Mouse (Mus musculus) neural tube, embryonic 14.5 days (tissue): ENCODE results near the gene Klhl29. TPM values are rescaled to one million over a fixed set of nuclear protein-coding genes. Genes with fewer than 3 reads are reported as not detected.

Experiments used
- ATAC-seq: fragments of 200-750 bp; cut with Nextera tagmentation; 2 replicates; pipeline ENCODE4 v1.8.0; 2017; ENCODE audit warnings: low read depth, mild to moderate bottlenecking, moderate TSS enrichment, moderate library complexity
- H3K27ac ChIP-seq: fragments of 300-500 bp; sonication (generic); 2 replicates; pipeline ENCODE4 v1.5.1; 2014; ENCODE audit warnings: low read depth, mild to moderate bottlenecking, control low read depth, low read length, moderate library complexity, mixed read lengths
- H3K27me3 ChIP-seq: fragments of 300-500 bp; sonication (generic); 2 replicates; pipeline ENCODE4 v1.6.1; 2014; ENCODE audit warnings: low read length; ENCODE audit not compliant: control insufficient read depth, insufficient read depth
- H3K36me3 ChIP-seq: fragments of 300-500 bp; sonication (generic); 2 replicates; pipeline ENCODE4 v1.6.1; 2014; ENCODE audit warnings: low read length, mixed read lengths; ENCODE audit not compliant: control insufficient read depth, insufficient read depth
- H3K4me1 ChIP-seq: fragments of 300-500 bp; sonication (generic); 2 replicates; pipeline ENCODE4 v1.6.1; 2014; ENCODE audit warnings: low read length; ENCODE audit not compliant: control insufficient read depth, insufficient read depth
- H3K4me2 ChIP-seq: fragments of 300-500 bp; sonication (generic); 2 replicates; pipeline ENCODE4 v1.6.1; 2014; ENCODE audit warnings: mild to moderate bottlenecking, low read depth, low read length, control low read depth
- H3K4me3 ChIP-seq: fragments of 300-500 bp; sonication (generic); 2 replicates; pipeline ENCODE4 v1.5.1; 2014; ENCODE audit warnings: low read depth, low read length, control low read depth, mixed read lengths
- H3K9ac ChIP-seq: fragments of 300-500 bp; sonication (generic); replicated peaks from 2 replicates; pipeline ENCODE4 v1.6.1; 2014; ENCODE audit warnings: low read depth, mild to moderate bottlenecking, control low read depth, low read length, mixed read lengths
- H3K9me3 ChIP-seq: fragments of 300-500 bp; sonication (generic); 2 replicates; pipeline ENCODE4 v1.6.1; 2016; ENCODE audit warnings: low read length; ENCODE audit not compliant: control insufficient read depth
- WGBS: fragments of 180-500 bp; shearing (Covaris S2); extraction: QIAGEN DNeasy Blood & Tissue Kit; methylation state at CpG from one replicate; pipeline ENCODE4 v1.1.7; 2014; 5-methylcytosine and 5-hydroxymethylcytosine counted together
- polyA plus RNA-seq: library from polyadenylated mRNA; unstranded; fragments of >200 nt; fragmentation: Nextera tagmentation; extraction: Ambion mirVana; gene quantifications from 2 replicates; pipeline ENCODE4 v1.2.1, GENCODE M21; 2014

Klhl29 gene
- polyA plus RNA-seq, 1 experiment from 2014 or later, result 6.1 TPM

DNA sequence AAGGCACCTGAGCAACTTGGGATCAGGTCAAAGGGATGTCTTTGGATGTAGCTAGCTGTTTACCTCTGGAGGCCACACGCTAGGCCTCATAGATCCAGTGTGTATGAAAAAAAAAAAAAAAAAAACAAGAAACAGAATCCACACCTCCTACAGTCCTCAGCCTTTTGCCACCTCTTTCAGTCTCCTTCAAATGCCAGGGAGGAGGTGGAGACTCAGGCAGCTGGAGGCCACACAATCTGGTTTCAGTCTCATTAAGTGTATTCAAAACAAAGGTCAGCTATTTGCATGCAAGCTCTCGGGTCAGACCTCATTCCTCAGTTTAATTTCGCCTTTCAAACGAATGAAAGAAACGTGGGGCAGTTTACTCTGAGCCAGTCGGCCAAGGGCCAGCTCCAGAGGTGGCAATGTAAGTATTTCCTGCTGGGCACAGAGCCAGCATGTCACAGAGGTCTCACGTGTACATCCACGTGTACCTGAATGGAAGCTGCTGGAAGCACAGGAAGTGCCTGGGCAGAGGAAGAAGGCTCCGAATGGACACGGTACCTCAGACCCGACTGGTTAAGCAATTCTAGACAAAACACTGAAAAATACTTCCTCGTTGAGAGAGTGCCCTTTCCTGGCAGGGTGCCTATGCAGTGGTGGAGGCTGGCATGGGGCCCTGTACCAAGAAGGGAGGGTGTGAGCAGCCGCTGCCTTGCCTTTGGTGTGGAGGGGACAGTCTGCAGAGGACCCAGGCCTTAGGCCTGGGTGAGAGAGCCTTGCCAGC is 162.0 kb downstream of the Klhl29 start:
- WGBS, result 22% methylated on average over 13 of the region's 13 CpGs
- ATAC-seq, result peak; percentile 29; the same call in 1 of the 2 replicates
- Histone ChIP-seq H3K9me3 (no peaks in the 10 kb centered on the region), H3K4me3 (no peak overlapping the region), H3K4me2 (no peak overlapping the region), H3K27me3 (no peaks in the 10 kb centered on the region), H3K9ac (no peak overlapping the region), H3K4me1 (peaks cover 28% of the 10 kb centered on the region), H3K27ac (peak overlapping the region; percentile 5; the same call in 1 of the 2 replicates), H3K36me3 (no peaks in the 10 kb centered on the region)

DNA sequence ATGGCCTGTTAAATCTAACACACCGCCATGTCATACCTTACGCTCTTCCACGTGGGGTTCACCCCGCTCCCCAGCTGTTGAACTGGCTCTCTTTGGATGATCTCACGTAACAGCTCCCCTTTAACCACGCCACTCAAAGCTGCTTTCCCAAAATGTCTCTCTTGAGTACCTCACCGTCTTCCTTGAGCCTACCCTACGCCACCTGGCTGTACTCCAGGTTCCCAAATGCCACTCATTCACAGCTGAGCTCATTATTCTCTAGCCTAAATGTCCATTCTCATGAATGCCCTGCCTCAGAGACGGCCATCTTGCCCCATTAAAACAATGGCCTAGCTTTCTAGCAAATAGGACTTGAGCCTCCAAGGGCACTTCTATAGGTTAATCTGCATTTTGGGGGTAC is 163.6 kb downstream of the Klhl29 start:
- Histone ChIP-seq H3K27ac (no peak overlapping the region), H3K4me1 (peaks cover 32% of the 10 kb centered on the region), H3K9ac (no peak overlapping the region), H3K36me3 (no peaks in the 10 kb centered on the region), H3K27me3 (no peaks in the 10 kb centered on the region), H3K4me2 (no peak overlapping the region), H3K9me3 (no peaks in the 10 kb centered on the region), H3K4me3 (no peak overlapping the region)
- WGBS, result 62% methylated on average over 9 of the region's 9 CpGs
- no peak for ATAC-seq

DNA sequence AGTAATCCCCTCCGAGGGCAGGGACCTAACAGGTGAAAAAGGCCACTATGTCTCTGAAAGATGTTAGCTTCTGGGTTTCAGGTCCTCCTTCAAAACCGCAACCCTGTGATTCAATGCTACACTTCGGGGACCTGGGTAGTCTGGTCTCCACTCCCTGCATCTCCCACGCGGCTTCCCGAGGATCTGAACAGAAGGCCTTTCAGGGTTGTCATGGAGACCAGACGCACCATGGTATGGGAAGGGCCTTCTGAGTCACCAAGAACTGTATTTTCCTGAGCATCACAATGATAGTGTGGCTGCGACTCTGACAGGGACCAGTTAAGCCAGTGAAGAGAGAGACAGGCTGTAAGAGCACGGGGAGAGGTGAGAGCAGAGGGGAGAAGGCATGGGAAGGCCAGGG is 164.7 kb downstream of the Klhl29 start:
- no peaks in the 10 kb centered on the region for H3K36me3 ChIP-seq

DNA sequence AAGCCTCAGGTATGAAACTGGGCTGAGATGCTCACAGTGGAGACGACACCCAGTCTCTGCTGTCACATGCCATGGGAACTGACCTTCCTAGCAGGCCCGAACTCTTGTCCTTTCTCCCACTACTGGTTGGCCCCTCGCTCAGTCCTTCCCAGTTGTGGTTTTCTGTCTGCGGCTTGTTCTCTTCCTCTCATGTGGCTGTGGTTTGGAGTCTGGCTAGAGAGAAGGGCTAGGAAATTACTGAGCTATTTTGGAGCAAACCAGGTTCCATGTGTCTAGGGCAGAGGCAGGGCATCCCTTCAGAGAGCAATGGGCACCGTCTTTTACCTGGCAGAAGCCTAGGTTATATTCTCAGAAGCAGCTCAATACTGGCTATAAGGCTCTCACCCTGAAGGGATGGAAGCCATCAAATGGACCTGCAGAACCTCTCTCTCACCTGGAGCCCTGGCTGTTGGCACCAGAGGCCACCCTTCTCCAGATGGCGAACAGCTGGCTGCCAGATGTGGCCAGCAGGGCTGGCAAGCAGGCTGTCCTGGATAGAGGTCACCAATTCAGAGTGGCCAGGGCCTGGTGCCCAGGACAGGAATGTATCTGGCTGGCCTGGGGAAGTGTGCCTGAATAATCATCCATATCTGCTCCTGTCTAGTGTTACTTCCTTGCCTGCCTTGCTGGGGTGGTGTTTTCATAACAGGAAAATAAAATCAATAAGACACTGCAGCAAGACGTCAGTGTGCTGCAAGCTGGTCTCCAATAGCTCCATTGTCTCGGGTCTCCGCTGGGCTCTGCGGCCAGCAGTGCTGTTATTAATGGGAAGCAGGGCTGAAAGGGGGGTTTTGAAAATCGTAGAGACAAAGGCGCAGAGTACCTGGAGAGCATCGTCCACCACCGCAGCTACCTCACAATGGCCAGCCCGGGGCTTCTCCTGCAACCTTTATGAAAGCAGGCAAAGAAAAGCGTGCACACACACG is 167.3 kb downstream of the Klhl29 start:
- no peaks in the 10 kb centered on the region for H3K36me3 ChIP-seq
- 55% methylated on average over 17 of the region's 17 CpGs for WGBS
- H3K4me3 ChIP-seq, result no peak overlapping the region
- H3K9ac ChIP-seq, result peak overlapping the region; percentile 21; the same call in 1 of the 2 replicates
- ATAC-seq, result 0 out of 2 replicates have a peak, but pooled peaks have one; percentile 10
- H3K9me3 ChIP-seq, result no peaks in the 10 kb centered on the region
- H3K27ac ChIP-seq, result peak overlapping the region; percentile 72
- no peak overlapping the region for H3K4me2 ChIP-seq
- H3K4me1 ChIP-seq, result peaks cover 17% of the 10 kb centered on the region
- H3K27me3 ChIP-seq, result no peaks in the 10 kb centered on the region

More for the DNA sequence above, 164.7 kb downstream of the Klhl29 start:
- H3K4me2 ChIP-seq, result no peak overlapping the region
- no peaks in the 10 kb centered on the region for H3K27me3 ChIP-seq
- H3K9me3 ChIP-seq, result no peaks in the 10 kb centered on the region
- peaks cover 24% of the 10 kb centered on the region for H3K4me1 ChIP-seq
- no peak for ATAC-seq
- H3K4me3 ChIP-seq, result no peak overlapping the region
- H3K27ac ChIP-seq, result no peak overlapping the region
- H3K9ac ChIP-seq, result no peak overlapping the region
- WGBS, result 31% methylated on average over 9 of the region's 9 CpGs

DNA sequence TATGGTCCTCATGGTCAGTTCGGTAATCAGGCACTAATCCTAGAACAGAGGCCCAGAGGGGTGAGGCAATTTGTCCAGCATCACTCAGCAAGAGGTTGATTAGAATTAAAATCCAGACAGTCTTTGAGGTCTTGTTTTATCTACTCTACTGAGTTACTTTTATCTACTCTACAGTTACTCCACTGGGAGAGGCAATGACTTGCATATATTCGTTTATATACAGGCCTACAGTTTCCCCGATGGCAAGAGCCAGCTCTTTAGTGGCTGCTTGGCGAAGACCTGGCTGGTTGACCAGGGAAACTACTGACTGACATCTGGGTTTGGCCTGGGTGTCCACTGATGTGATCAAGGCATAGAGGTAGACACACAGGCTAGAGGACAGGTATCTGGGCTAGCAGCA is 168.3 kb downstream of the Klhl29 start:
- H3K4me1 ChIP-seq, result peaks cover 13% of the 10 kb centered on the region

DNA sequence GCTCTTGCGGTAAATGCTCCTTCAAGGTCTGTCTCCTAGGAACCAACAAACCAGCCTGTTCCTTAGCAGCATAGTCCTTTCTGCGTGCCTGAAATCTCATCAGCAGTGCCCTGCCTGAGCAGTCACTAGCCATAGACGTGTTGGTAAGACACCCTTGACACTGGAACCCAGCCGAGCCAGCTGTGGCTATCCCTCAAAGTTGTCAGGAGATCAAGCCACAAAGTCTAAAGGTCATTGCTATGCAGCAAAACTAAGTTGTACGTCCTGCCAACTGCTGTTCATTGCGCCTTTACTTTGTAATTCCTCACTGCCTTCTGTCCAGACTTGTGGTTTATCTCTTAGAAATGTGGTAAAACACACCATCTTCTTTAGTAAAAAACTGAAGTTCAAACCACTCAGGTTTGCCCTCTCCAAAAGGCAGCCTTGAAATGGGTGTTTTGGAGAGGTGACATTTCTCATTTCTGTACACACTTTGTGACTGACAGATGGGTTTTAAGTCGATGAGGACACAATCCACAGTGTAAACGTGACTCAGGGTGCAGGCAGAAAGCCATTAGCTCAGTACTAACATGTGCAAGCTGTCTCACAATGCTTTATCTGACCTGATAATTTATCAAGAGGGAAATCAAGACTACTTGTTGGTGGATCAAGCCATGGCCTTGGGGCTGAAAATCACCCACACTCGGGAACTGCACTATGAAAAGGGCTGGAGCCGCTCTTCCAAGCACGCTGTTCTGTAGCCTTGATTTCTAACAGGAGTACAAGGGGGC is 171.2 kb downstream of the Klhl29 start:
- no peak overlapping the region for H3K4me3 ChIP-seq
- 74% methylated on average over 11 of the region's 11 CpGs for WGBS
- ATAC-seq, result no peak

More for the DNA sequence above, 168.3 kb downstream of the Klhl29 start:
- no peaks in the 10 kb centered on the region for H3K27me3 ChIP-seq
- H3K9ac ChIP-seq, result no peak overlapping the region
- no peak overlapping the region for H3K4me3 ChIP-seq
- no peaks in the 10 kb centered on the region for H3K36me3 ChIP-seq
- no peak overlapping the region for H3K27ac ChIP-seq
- no peak overlapping the region for H3K4me2 ChIP-seq
- 85% methylated on average over 4 of the region's 4 CpGs for WGBS
- no peaks in the 10 kb centered on the region for H3K9me3 ChIP-seq
- ATAC-seq, result no peak

DNA sequence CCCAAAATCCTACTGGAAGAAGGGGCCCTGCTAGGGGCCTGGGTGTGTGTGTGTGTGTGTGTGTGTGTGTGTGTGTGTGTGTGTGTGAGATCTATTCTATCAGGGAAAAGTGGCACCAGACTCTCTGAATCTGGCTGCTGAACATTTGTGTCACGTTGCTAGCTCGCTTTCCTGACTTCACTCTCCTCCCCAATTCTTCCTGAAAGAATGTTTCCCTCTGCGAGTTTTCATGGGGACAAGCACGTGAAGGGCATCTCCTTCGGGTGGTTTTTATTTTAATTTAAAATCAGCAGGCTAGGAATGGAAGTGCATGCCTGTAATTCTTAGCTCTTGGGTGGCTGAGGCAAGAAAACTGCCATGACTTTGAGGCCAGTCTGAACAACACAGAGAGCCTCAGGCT is 172.1 kb downstream of the Klhl29 start:
- Histone ChIP-seq H3K27me3 (no peaks in the 10 kb centered on the region), H3K36me3 (no peaks in the 10 kb centered on the region), H3K4me2 (no peak overlapping the region), H3K9ac (no peak overlapping the region), H3K27ac (no peak overlapping the region), H3K4me3 (no peak overlapping the region), H3K9me3 (no peaks in the 10 kb centered on the region), H3K4me1 (peaks cover 3% of the 10 kb centered on the region; the same call in 1 of the 2 replicates)
- WGBS, result 81% methylated on average over 5 of the region's 5 CpGs
- no peak for ATAC-seq

More for the DNA sequence above, 171.2 kb downstream of the Klhl29 start:
- H3K4me1 ChIP-seq, result peaks cover 10% of the 10 kb centered on the region; the same call in 1 of the 2 replicates
- no peak overlapping the region for H3K9ac ChIP-seq
- H3K9me3 ChIP-seq, result no peaks in the 10 kb centered on the region
- no peaks in the 10 kb centered on the region for H3K36me3 ChIP-seq
- no peaks in the 10 kb centered on the region for H3K27me3 ChIP-seq
- no peak overlapping the region for H3K4me2 ChIP-seq
- H3K27ac ChIP-seq, result no peak overlapping the region

DNA sequence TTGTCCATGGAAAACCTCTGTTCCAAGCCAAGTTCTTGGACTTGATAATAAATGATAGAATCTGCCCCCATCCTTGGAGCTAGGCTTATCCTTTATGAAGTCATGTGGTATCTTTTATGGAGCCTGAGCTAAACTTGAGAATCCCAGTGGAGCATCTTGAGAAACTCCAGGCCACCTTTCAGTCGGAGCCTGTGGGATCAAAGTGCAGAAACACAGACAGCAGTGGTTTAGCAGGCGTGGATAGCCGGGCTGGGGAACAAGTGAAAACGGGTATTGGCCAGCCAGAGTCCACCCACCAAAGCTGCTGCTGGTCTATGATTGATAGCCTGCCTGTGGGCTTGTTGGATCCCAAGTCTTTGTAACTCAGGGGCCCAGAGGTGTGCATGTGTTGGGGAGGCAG is 177.2 kb downstream of the Klhl29 start:
- Histone ChIP-seq H3K27me3 (no peaks in the 10 kb centered on the region), H3K27ac (no peak overlapping the region), H3K9me3 (no peaks in the 10 kb centered on the region), H3K4me2 (no peak overlapping the region), H3K4me3 (no peak overlapping the region), H3K4me1 (peaks cover 7% of the 10 kb centered on the region; the same call in 1 of the 2 replicates), H3K9ac (no peak overlapping the region), H3K36me3 (no peaks in the 10 kb centered on the region)
- WGBS, result 69% methylated on average over 4 of the region's 4 CpGs
- no peak for ATAC-seq
